ENCODE assay signal across 8 mouse cellular contexts in the genomic region with DNA sequence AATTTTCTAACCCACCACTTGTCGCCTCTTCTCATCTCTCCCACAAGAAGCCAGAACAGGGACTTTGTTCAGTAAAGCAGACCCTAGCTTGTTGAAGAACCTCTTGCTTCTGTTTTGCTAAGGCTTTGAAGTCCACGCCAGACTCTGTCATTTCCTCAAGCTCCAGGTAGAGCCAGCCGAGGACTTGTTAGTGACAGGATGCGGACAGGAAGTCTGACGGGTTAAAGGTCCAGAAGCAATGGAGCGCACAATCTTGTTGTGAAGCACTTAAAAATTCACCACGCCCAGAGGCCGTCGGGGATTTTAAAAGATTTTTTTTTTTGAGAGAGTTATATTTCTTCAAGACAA. TPM values are rescaled to one million over a fixed set of nuclear protein-coding genes. Genes with fewer than 3 reads are reported as not detected.
DNase-seq lines count a peak whose midpoint lies in the region; ATAC-seq and TF ChIP-seq lines count a peak whose summit lies in the region.

No protein-coding gene starts in this region.

- ATAC-seq in forebrain, embryonic 16.5 days, result no peak
- ATAC-seq in inflammation-experienced regulatory T-cells, adult 6 months, result peak; percentile 42

- H3K9me3 ChIP-seq in forebrain, embryonic 16.5 days (ENCODE audit: control insufficient read depth, low read length), result no peaks in the 10 kb centered on the region

- WGBS in forebrain, embryonic 16.5 days, result 10% methylated on average over 9 of the region's 9 CpGs
- 5% methylated on average over 9 of the region's 9 CpGs for WGBS in lung, adult 2 months
- 21% methylated on average over 9 of the region's 9 CpGs for WGBS in olfactory bulb, adult 2 months

- H3K36me3 ChIP-seq in testis, adult 2 months (ENCODE audit: control insufficient read depth, insufficient read depth, low read length), result no peaks in the 10 kb centered on the region
- no peaks in the 10 kb centered on the region for H3K36me3 ChIP-seq in forebrain, embryonic 16.5 days (ENCODE audit: control insufficient read depth, insufficient read depth)

- H3K27ac ChIP-seq in testis, adult 2 months (ENCODE audit: control insufficient read depth, insufficient read depth, low read depth, low read length), result peak overlapping the region; percentile 91
- H3K27ac ChIP-seq in forebrain, embryonic 16.5 days (ENCODE audit: low read length), result peak overlapping the region; percentile 99
- H3K27ac ChIP-seq in olfactory bulb, adult 2 months (ENCODE audit: insufficient read depth, low read depth, low read length), result peak overlapping the region; percentile 99

- TF ChIP-seq CTCF in testis, adult 2 months (IDR thresholded peaks at IDR 0.05; ENCODE audit: control insufficient read depth, insufficient read depth, insufficient replicate concordance, low read depth, low read length), result no peak
- no peak for TF ChIP-seq CTCF in lung, adult 2 months (IDR thresholded peaks at IDR 0.05; ENCODE audit: insufficient read depth, low read length)
- TF ChIP-seq CTCF in olfactory bulb, adult 2 months (IDR thresholded peaks at IDR 0.05; ENCODE audit: insufficient read depth, low read depth, low read length), result no peak

- H3K4me1 ChIP-seq in testis, adult 2 months (ENCODE audit: control insufficient read depth, insufficient read depth, low read length), result peaks cover 60% of the 10 kb centered on the region
- H3K4me1 ChIP-seq in forebrain, embryonic 16.5 days (replicated peaks; ENCODE audit: control insufficient read depth, insufficient read depth, low read length), result peaks cover 58% of the 10 kb centered on the region
- peaks cover 42% of the 10 kb centered on the region for H3K4me1 ChIP-seq in lung, adult 2 months (ENCODE audit: control insufficient read depth, insufficient read depth, low read length)
- H3K4me1 ChIP-seq in olfactory bulb, adult 2 months (ENCODE audit: control insufficient read depth, insufficient read depth, low read length), result peaks cover 49% of the 10 kb centered on the region

- no peak for DNase-seq in testis, postnatal 14 days (ENCODE audit: low spot score)
- no peak for DNase-seq in lung, adult 2 months
- no peak for DNase-seq in cerebellum, adult 9-10 months
- DNase-seq in layer of hippocampus, postnatal 36 days, result no peak

- no peaks in the 10 kb centered on the region for H3K27me3 ChIP-seq in testis, adult 2 months (ENCODE audit: control insufficient read depth, insufficient read depth, low read length)
- H3K27me3 ChIP-seq in forebrain, embryonic 16.5 days (replicated peaks; ENCODE audit: control insufficient read depth, insufficient read depth, low read length), result no peaks in the 10 kb centered on the region

- H3K9ac ChIP-seq in forebrain, embryonic 16.5 days (replicated peaks; ENCODE audit: low read depth, low read length), result peak overlapping the region; percentile 46

- H3K4me2 ChIP-seq in forebrain, embryonic 16.5 days (ENCODE audit: low read length), result peak overlapping the region; percentile 91

- TF ChIP-seq POLR2A in testis, adult 2 months (IDR thresholded peaks at IDR 0.05; ENCODE audit: control insufficient read depth, low read depth, low read length), result no peak
- peak; percentile 28; the same call in 1 of the 2 replicates for TF ChIP-seq POLR2A in lung, adult 2 months (IDR thresholded peaks at IDR 0.05; ENCODE audit: borderline replicate concordance, extremely low read depth, low read depth, low read length)
- TF ChIP-seq POLR2A in olfactory bulb, adult 2 months (IDR thresholded peaks at IDR 0.05; ENCODE audit: insufficient read depth, low read depth, low read length), result no peak

- peak overlapping the region; percentile 86 for H3K4me3 ChIP-seq in testis, adult 2 months (ENCODE audit: control insufficient read depth, low read depth, low read length)
- peak overlapping the region; percentile 88 for H3K4me3 ChIP-seq in forebrain, embryonic 16.5 days (replicated peaks; ENCODE audit: low read length)
- peak overlapping the region; percentile 48 for H3K4me3 ChIP-seq in lung, adult 2 months (replicated peaks; ENCODE audit: extremely low read depth, low read depth, low read length)
- H3K4me3 ChIP-seq in olfactory bulb, adult 2 months (ENCODE audit: insufficient read depth, low read depth, low read length), result peak overlapping the region; percentile 68; the same call in 1 of the 2 replicates

RNA-seq across cellular contexts. Expression of a gene that starts 0.8 kb away (rescaled TPM):
- polyA plus RNA-seq in testis, adult 2 months (2012; rRNA removed), result 16.0 and 17.6 TPM in 2 replicates
- 25.1 and 28.3 TPM in 2 replicates for polyA plus RNA-seq in forebrain, embryonic 16.5 days (2015; fragmentation: Nextera tagmentation; extraction: Ambion mirVana)
- 10 to 100 TPM; 16.6 to 32.0 (median 27.7) TPM for polyA plus RNA-seq in inflammation-experienced regulatory T-cells, adult 6 months (2017; shearing (Covaris generic))
- polyA plus RNA-seq in lung, adult 2 months (2012; rRNA removed), result 87.0 and 94.3 TPM in 2 replicates
- polyA plus RNA-seq in olfactory bulb, adult 2 months (2012; ENCODE audit: insufficient read depth, insufficient read length, low replicate concordance, missing spikeins), result 460 TPM in 1 of 2 replicates, not detected in the other
- total RNA-seq in layer of hippocampus, postnatal 36 days (2021), result 100 to 1,000 TPM; 191 to 207 TPM

RNA-seq across cellular contexts. Expression of a gene that starts 59.6 kb away (rescaled TPM):
- polyA plus RNA-seq in testis, adult 2 months (2012; rRNA removed), result 3.8 and 4.9 TPM in 2 replicates
- polyA plus RNA-seq in forebrain, embryonic 16.5 days (2015; fragmentation: Nextera tagmentation; extraction: Ambion mirVana), result 7.5 and 7.8 TPM in 2 replicates
- 1 to 10 TPM in 1 of 3 experiments, under 1 TPM in 2; 0.59 to 3.5 (median 0.82) TPM for polyA plus RNA-seq in inflammation-experienced regulatory T-cells, adult 6 months (2017; shearing (Covaris generic))
- 1.8 and 2.5 TPM in 2 replicates for polyA plus RNA-seq in lung, adult 2 months (2012; rRNA removed)
- polyA plus RNA-seq in olfactory bulb, adult 2 months (2012; ENCODE audit: insufficient read depth, insufficient read length, low replicate concordance, missing spikeins), result not detected in 2 replicates
- under 1 TPM; 0.37 to 0.53 TPM for total RNA-seq in layer of hippocampus, postnatal 36 days (2021)
